ENCODE assay signal across 18 mouse cellular contexts in the genomic region with DNA sequence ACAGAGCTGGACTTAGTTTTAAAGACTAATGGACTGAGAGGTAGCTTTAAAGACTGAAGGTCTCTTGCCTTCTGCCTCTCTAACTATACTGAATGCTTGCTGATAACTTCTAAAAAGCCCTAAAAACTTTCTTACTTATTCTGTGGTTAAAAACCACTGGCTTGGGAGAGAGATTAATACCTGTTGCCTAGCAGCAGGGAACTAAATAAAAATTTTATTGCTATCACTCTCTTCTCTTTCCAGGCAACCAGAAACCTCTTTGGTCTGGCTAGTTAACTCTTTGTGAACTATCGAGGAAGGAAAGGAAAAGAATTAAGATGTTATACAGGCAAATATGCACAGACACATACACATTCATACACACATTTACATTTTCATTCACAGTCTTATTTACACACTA.
"Had no signal": no experiment of that assay in that cellular context is flagged by ENCODE, and none has a peak within 500 bp of the region (broad histone marks: within the 10 kb centered on the region; RNA-seq: fewer than 3 reads in every experiment).

No protein-coding gene starts in this region.

- H3K4me1 ChIP-seq: midbrain, embryonic 10.5 days; midbrain, embryonic 13.5 days; neural tube, embryonic 13.5 days; neural tube, embryonic 15.5 days had no signal

- H3K36me3 ChIP-seq: midbrain, embryonic 10.5 days; midbrain, embryonic 13.5 days; neural tube, embryonic 13.5 days; neural tube, embryonic 15.5 days had no signal

- H3K9me3 ChIP-seq: midbrain, embryonic 10.5 days; neural tube, embryonic 13.5 days; neural tube, embryonic 15.5 days had no signal

- H3K27ac ChIP-seq: midbrain, embryonic 10.5 days; midbrain, embryonic 13.5 days; neural tube, embryonic 13.5 days; neural tube, embryonic 15.5 days had no signal

- H3K4me3 ChIP-seq: midbrain, embryonic 10.5 days; midbrain, embryonic 13.5 days; myocyte; neural tube, embryonic 13.5 days; neural tube, embryonic 15.5 days had no signal

- H3K4me2 ChIP-seq: lung, embryonic 14.5 days; midbrain, embryonic 13.5 days; neural tube, embryonic 13.5 days; neural tube, embryonic 15.5 days had no signal

- H3K9ac ChIP-seq: lung, embryonic 14.5 days; midbrain, embryonic 13.5 days; neural tube, embryonic 13.5 days; neural tube, embryonic 15.5 days had no signal

- H3K27me3 ChIP-seq: midbrain, embryonic 13.5 days; neural tube, embryonic 13.5 days; neural tube, embryonic 15.5 days had no signal

- DNase-seq: lung, adult 18-20 months; lung, embryonic 14.5 days; lung, postnatal 10 days; lung, postnatal 4 days; retina, postnatal 1 day; right cerebral cortex, adult 18-20 months; right cerebral cortex, postnatal 25 days; right cerebral cortex, postnatal 4 days; spleen, adult 18-20 months; thymus, adult 18-20 months; thymus, postnatal 14 days; thymus, postnatal 36 days had no signal

- ATAC-seq: midbrain, embryonic 13.5 days; midbrain, embryonic 16.5 days had no signal
